Mouse (Mus musculus) olfactory bulb, adult 2 months (tissue): Measurements from ENCODE around the gene Sdc3.

Source experiments
- CTCF ChIP-seq: fragments of 200-500 bp; IDR thresholded peaks from 2 replicates; pipeline ENCODE4 v1.5.1; 2012; ENCODE audit warnings: low read depth, mild to moderate bottlenecking, low read length, moderate library complexity; ENCODE audit not compliant: insufficient read depth
- POLR2A ChIP-seq: fragments of 200-500 bp; IDR thresholded peaks from 2 replicates; pipeline ENCODE4 v1.6.1; 2012; ENCODE audit warnings: mild to moderate bottlenecking, low read depth, low read length, moderate library complexity; ENCODE audit not compliant: insufficient read depth

GRCm38 (mm10) chr4:130749566-130749965 lies 42.8 kb upstream of the Sdc3 start:
- TF ChIP-seq CTCF (no peak), POLR2A (no peak)
